Mouse (Mus musculus) midbrain, embryonic 14.5 days (tissue): ENCODE measurements around the gene Man1b1. TPM values are rescaled to one million over a fixed set of nuclear protein-coding genes. Genes with fewer than 3 reads are reported as not detected.
A peak's percentile ranks its signal among the peaks of the same experiment; 100 is the strongest.

Source experiments
- ATAC-seq: fragments of 200-750 bp; cut with Nextera tagmentation; 2 replicates; pipeline ENCODE4 v1.8.0; 2017; ENCODE audit warnings: moderate number of reproducible peaks, moderate library complexity; ENCODE audit not compliant: low FRiP score, low TSS enrichment
- DNase-seq: peaks from one replicate; pipeline ENCODE4 v3.0.0-alpha.2; 2015
- H3K27ac ChIP-seq: fragments of 300-500 bp; sonication (generic); replicated peaks from 2 replicates; pipeline ENCODE4 v1.5.1; 2014; ENCODE audit warnings: mild to moderate bottlenecking, low read depth, low read length, moderate library complexity
- H3K27me3 ChIP-seq: fragments of 300-500 bp; sonication (generic); 2 replicates; pipeline ENCODE4 v1.6.1; 2014; ENCODE audit warnings: low read length, control low read depth, mixed read lengths; ENCODE audit not compliant: control insufficient read depth, insufficient read depth
- H3K36me3 ChIP-seq: fragments of 300-500 bp; sonication (generic); 2 replicates; pipeline ENCODE4 v1.6.1; 2014; ENCODE audit warnings: low read length, control low read depth; ENCODE audit not compliant: control insufficient read depth, insufficient read depth
- H3K4me1 ChIP-seq: fragments of 300-500 bp; sonication (generic); 2 replicates; pipeline ENCODE4 v1.6.1; 2014; ENCODE audit warnings: mild to moderate bottlenecking, antibody characterized with exemption, low read length, control low read depth; ENCODE audit not compliant: control insufficient read depth, insufficient read depth
- H3K4me2 ChIP-seq: fragments of 300-500 bp; sonication (generic); 2 replicates; pipeline ENCODE4 v1.6.1; 2014; ENCODE audit warnings: mild to moderate bottlenecking, low read length, moderate library complexity
- H3K4me3 ChIP-seq: fragments of 300-500 bp; sonication (generic); replicated peaks from 2 replicates; pipeline ENCODE4 v1.5.1; 2014; ENCODE audit warnings: low read depth, low read length
- H3K9ac ChIP-seq: fragments of 300-500 bp; sonication (generic); replicated peaks from 2 replicates; pipeline ENCODE4 v1.6.1; 2014; ENCODE audit warnings: mild to moderate bottlenecking, low read length, moderate library complexity
- H3K9me3 ChIP-seq: fragments of 300-500 bp; sonication (generic); 2 replicates; pipeline ENCODE4 v1.6.1; 2016; ENCODE audit warnings: low read length, control low read depth, mixed read lengths; ENCODE audit not compliant: control insufficient read depth
- WGBS: fragments of 180-500 bp; shearing (Covaris S2); extraction: QIAGEN DNeasy Blood & Tissue Kit; methylation state at CpG from one replicate; pipeline ENCODE4 v1.1.7; 2014; 5-methylcytosine and 5-hydroxymethylcytosine counted together
- polyA plus RNA-seq: library from polyadenylated mRNA; unstranded; fragments of >200 nt; fragmentation: Nextera tagmentation; extraction: Ambion mirVana; gene quantifications from 2 replicates; pipeline ENCODE4 v1.2.1, GENCODE M21; 2014

Gene Man1b1
- polyA plus RNA-seq, 1 experiment from 2014 or later, result 71.2 TPM

- 0 out of 2 replicates have a peak, but pooled peaks cover 4% of the 10 kb centered on the region for H3K4me1 ChIP-seq
- 79% methylated on average over 3 of the region's 3 CpGs for WGBS
Measured at GRCm38 (mm10) chr2:25303452-25303851, 28.7 kb upstream of the Man1b1 start.

GRCm38 (mm10) chr2:25303931-25304656 is 28.0 kb upstream of the Man1b1 start:
- WGBS, result 70% methylated on average over 7 of the region's 7 CpGs
- Histone ChIP-seq H3K4me2 (peak overlapping the region; percentile 76), H3K27me3 (peaks cover 15% of the 10 kb centered on the region), H3K4me1 (0 out of 2 replicates have a peak, but pooled peaks cover 4% of the 10 kb centered on the region), H3K9ac (no peak overlapping the region; the same call in 1 of the 2 replicates), H3K36me3 (peaks cover 5% of the 10 kb centered on the region; the same call in 1 of the 2 replicates), H3K27ac (no peak overlapping the region), H3K9me3 (no peaks in the 10 kb centered on the region), H3K4me3 (peak overlapping the region; percentile 41)
- ATAC-seq, result no peak
- no peak for DNase-seq

More at GRCm38 (mm10) chr2:25303452-25303851, 28.7 kb upstream of the Man1b1 start:
- H3K27me3 ChIP-seq, result peaks cover 8% of the 10 kb centered on the region
- no peak for DNase-seq
- no peaks in the 10 kb centered on the region for H3K9me3 ChIP-seq
- no peak overlapping the region for H3K4me2 ChIP-seq
- H3K27ac ChIP-seq, result no peak overlapping the region
- peaks cover 5% of the 10 kb centered on the region; the same call in 1 of the 2 replicates for H3K36me3 ChIP-seq
- no peak for ATAC-seq
- H3K9ac ChIP-seq, result no peak overlapping the region
- no peak overlapping the region for H3K4me3 ChIP-seq

GRCm38 (mm10) chr2:25304657-25305541 is 27.2 kb upstream of the Man1b1 start:
- H3K4me2 ChIP-seq, result peak overlapping the region; percentile 76
- ATAC-seq (peak; percentile 76), DNase-seq (peak; percentile 80)
- H3K27me3 ChIP-seq, result peaks cover 23% of the 10 kb centered on the region
- peak overlapping the region; percentile 41 for H3K4me3 ChIP-seq
- peak overlapping the region; percentile 57 for H3K9ac ChIP-seq
- H3K36me3 ChIP-seq, result peaks cover 5% of the 10 kb centered on the region; the same call in 1 of the 2 replicates
- WGBS, result 2% methylated on average over 44 of the region's 45 CpGs
- H3K27ac ChIP-seq, result peak overlapping the region; percentile 55; the same call in 1 of the 2 replicates
- 0 out of 2 replicates have a peak, but pooled peaks cover 4% of the 10 kb centered on the region for H3K4me1 ChIP-seq
- no peaks in the 10 kb centered on the region for H3K9me3 ChIP-seq

GRCm38 (mm10) chr2:25305587-25306359 is 26.4 kb upstream of the Man1b1 start:
- Histone ChIP-seq H3K4me2 (peak overlapping the region; percentile 76), H3K9me3 (no peaks in the 10 kb centered on the region), H3K27ac (no peak overlapping the region), H3K9ac (peak overlapping the region; percentile 57), H3K36me3 (peaks cover 11% of the 10 kb centered on the region; the same call in 1 of the 2 replicates), H3K27me3 (peaks cover 31% of the 10 kb centered on the region), H3K4me1 (0 out of 2 replicates have a peak, but pooled peaks cover 4% of the 10 kb centered on the region), H3K4me3 (peak overlapping the region; percentile 41)
- ATAC-seq (no peak), DNase-seq (no peak)
- 50% methylated on average over 14 of the region's 14 CpGs for WGBS

GRCm38 (mm10) chr2:25310180-25310579 is 22.0 kb upstream of the Man1b1 start:
- Histone ChIP-seq H3K9me3 (no peaks in the 10 kb centered on the region), H3K27me3 (peaks cover 67% of the 10 kb centered on the region), H3K36me3 (peaks cover 29% of the 10 kb centered on the region), H3K9ac (no peak overlapping the region), H3K4me2 (no peak overlapping the region), H3K4me1 (0 out of 2 replicates have a peak, but pooled peaks cover 4% of the 10 kb centered on the region), H3K27ac (no peak overlapping the region), H3K4me3 (no peak overlapping the region)
- WGBS, result 54% methylated on average over 10 of the region's 10 CpGs
- no peak for DNase-seq
- no peak for ATAC-seq

- Histone ChIP-seq H3K9me3 (no peaks in the 10 kb centered on the region), H3K4me1 (no peaks in the 10 kb centered on the region), H3K9ac (no peak overlapping the region), H3K27me3 (peaks cover 69% of the 10 kb centered on the region), H3K4me2 (no peak overlapping the region), H3K4me3 (no peak overlapping the region), H3K27ac (no peak overlapping the region), H3K36me3 (peaks cover 29% of the 10 kb centered on the region)
- WGBS, result 3% methylated on average over 22 of the region's 22 CpGs
- DNase-seq, result no peak
- ATAC-seq, result no peak
Measured at GRCm38 (mm10) chr2:25310969-25311368, 21.2 kb upstream of the Man1b1 start.

GRCm38 (mm10) chr2:25311491-25311891 is 20.6 kb upstream of the Man1b1 start:
- no peak overlapping the region for H3K4me2 ChIP-seq
- peaks cover 29% of the 10 kb centered on the region for H3K36me3 ChIP-seq
- no peak overlapping the region for H3K9ac ChIP-seq
- WGBS, result 6% methylated on average over 11 of the region's 11 CpGs
- ATAC-seq, result no peak
- peaks cover 74% of the 10 kb centered on the region for H3K27me3 ChIP-seq
- no peak overlapping the region for H3K4me3 ChIP-seq
- no peak for DNase-seq
- no peak overlapping the region for H3K27ac ChIP-seq
- H3K4me1 ChIP-seq, result no peaks in the 10 kb centered on the region
- H3K9me3 ChIP-seq, result no peaks in the 10 kb centered on the region
